Mouse (Mus musculus) gastrocnemius, postnatal 4 days (tissue): ENCODE results near the gene Nde1. TPM values are rescaled to one million over a fixed set of nuclear protein-coding genes. Genes with fewer than 3 reads are reported as not detected.
"Not testable (repeated sequence)": the region's sequence is repeated elsewhere in the genome, so short reads cannot be mapped to it uniquely, and the experiment has no call there.

Experiments
- DNase-seq, 2 experiments: peaks; one replicate each; pipeline ENCODE4 v3.0.0; 2021 to 2022; ENCODE audit warnings: low spot score in 2 of 2, mixed read lengths in 2 of 2
- long read RNA-seq, 2 experiments: library from polyadenylated mRNA; stranded (forward); transcript quantifications; one replicate each; pipeline ENCODE4 v2.0.0; 2021
- total RNA-seq, 2 experiments: library from RNA; stranded (reverse); gene quantifications; 2 replicates each; pipeline ENCODE4 v1.2.3; 2021

Gene Nde1
- 10 to 100 TPM; 39.2 to 40.0 TPM for total RNA-seq
- long read RNA-seq, experiment 1, transcript Nde1-201 (9 exons, 2,287 nt): major isoform, 30 of 45 reads
- long read RNA-seq, experiment 1, partial matches to known transcripts: 6 of 45 reads
- long read RNA-seq, experiment 1, other reads (novel, unspliced or antisense): 6 of 45 reads
- long read RNA-seq, experiment 2, transcript Nde1-201 (9 exons, 2,287 nt): major isoform, 43 of 62 reads
- long read RNA-seq, experiment 2, partial matches to known transcripts: 11 of 62 reads
- long read RNA-seq, experiment 2, other reads (novel, unspliced or antisense): 3 of 62 reads

GRCm38 (mm10) chr16:14162988-14163416 is at the start of gene Nde1, which contains the start of gene Marf1:
Nde1 (plus strand) TSS chr16:14163275.
Marf1 (minus strand) TSS chr16:14163351.
- peak; percentile 82 to 93 for DNase-seq

GRCm38 (mm10) chr16:14117299-14117698 is 45.8 kb upstream of the Nde1 start:
- DNase-seq: no peak

GRCm38 (mm10) chr16:14120941-14121340 is 42.1 kb upstream of the Nde1 start:
- DNase-seq: no peak

- no peak for DNase-seq
These were observed 41.5 kb upstream of the Nde1 start for GRCm38 (mm10) chr16:14121563-14121962.

GRCm38 (mm10) chr16:14122586-14122985 is 40.5 kb upstream of the Nde1 start:
- no peak for DNase-seq

- no peak for DNase-seq
These were observed 39.2 kb upstream of the Nde1 start for GRCm38 (mm10) chr16:14123901-14124300.

GRCm38 (mm10) chr16:14124709-14125108 is 38.4 kb upstream of the Nde1 start:
- no peak for DNase-seq

DNA sequence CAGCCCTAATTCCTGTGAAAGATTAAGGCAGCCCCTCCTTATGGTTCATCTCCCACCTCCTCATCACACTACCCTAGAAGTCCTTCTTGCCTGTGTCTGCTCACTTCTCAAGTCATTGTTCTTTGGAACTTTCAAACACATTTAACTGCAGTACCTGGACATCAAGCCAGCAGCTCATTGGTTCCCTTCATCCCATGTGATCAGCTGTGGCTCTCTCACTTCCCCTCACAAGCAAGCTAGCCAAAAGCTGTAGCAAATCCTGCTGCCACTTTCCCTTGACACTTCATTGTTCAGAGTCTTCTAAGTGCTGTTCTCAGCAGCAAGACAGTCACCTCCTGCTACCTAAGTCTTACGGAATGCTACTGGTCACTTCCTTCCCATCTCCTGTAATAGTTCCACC is 37.8 kb upstream of the Nde1 start:
- no peak for DNase-seq

- no peak for DNase-seq
These were observed 34.1 kb upstream of the Nde1 start for GRCm38 (mm10) chr16:14128977-14129376.

DNA sequence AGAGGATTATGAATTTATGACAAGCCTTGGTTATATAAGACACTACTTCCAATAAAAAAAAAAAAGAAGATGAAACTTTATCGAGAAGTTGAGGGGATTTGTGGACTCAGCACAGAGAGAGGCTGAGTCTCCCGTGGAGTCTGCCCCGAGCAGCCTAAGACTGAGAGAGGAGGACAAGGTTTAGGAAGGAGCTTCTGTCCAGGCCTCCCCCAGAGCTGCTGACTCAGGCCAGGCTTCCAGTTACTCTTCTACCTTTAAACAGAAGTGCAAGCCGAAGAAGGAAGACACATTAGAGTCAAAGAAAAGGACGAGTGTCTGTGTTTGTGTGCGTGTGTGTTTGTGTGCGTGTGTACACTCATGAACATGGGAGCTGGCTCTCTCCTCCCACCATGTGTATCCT is 32.3 kb upstream of the Nde1 start:
- DNase-seq: no peak

GRCm38 (mm10) chr16:14131376-14131775 is 31.7 kb upstream of the Nde1 start:
- DNase-seq: no peak

- no peak for DNase-seq
These were observed 31.2 kb upstream of the Nde1 start for GRCm38 (mm10) chr16:14131838-14132237.

GRCm38 (mm10) chr16:14135014-14135413 is 28.1 kb upstream of the Nde1 start:
- no peak for DNase-seq

- DNase-seq: no peak
These were observed 25.0 kb upstream of the Nde1 start for GRCm38 (mm10) chr16:14137976-14138561.

- DNase-seq: no peak
These were observed 24.0 kb upstream of the Nde1 start for GRCm38 (mm10) chr16:14139106-14139505.

DNA sequence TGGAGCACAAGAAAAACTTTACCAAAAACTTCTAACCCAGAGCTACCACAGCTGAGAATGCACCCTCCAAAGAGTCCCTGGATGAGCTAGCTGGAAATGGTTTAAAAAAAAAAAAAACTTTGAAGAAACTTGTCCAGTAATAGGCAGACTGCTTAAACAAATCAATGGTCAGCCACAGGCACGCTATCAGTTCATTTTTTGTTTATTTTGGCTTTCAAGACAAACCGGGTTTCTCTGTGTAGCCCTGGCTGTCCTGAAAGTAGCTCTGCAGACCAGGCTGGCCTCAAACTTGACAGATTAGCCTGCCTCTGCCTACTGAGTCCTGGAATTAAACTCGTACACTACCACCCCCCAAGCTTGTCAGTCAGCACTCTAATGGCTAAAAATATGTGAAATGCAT is 19.8 kb upstream of the Nde1 start:
- DNase-seq: no peak

DNA sequence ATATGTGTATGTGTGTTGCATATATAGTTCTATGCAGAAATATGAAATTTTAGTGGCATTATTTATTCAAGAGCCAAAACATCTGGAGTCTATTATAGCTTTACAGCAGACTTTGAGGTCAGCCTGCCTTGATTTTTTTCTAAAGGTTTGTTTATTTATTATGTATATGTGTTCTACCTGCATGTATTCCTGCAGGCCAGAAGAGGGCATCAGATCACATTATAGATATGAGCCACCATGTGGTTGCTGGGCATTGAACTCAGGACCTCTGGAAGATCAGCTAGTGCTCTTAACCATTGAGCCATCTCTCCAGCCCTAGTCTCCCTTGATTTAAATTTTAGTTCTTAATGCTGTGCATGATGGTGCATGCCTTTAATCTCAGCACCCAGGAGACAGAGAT is 15.4 kb upstream of the Nde1 start:
- no peak for DNase-seq

GRCm38 (mm10) chr16:14151718-14152117 is 11.4 kb upstream of the Nde1 start:
- DNase-seq: no peak

DNA sequence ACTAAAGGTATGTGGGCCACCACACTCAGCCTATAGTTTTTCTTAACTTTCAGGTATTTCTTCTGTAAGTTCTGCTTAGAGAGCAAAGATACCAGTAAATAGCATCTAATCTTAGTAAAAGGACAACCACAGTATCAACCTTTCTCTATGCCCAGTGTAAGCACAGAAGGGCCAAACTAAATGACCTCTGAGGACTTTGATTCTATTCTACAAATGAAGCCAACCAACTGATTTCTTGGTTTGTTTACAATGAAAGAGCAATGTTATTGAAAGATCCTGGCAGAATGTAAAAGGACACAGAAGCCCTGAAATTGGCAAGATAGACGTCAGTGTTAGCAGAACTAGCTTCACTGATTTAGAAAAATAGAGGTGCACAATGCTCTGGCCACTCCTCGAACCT is 7.4 kb upstream of the Nde1 start:
- not testable (repeated sequence) for DNase-seq

- no peak for DNase-seq
These were observed 6.8 kb upstream of the Nde1 start for GRCm38 (mm10) chr16:14156312-14156711.

- DNase-seq: no peak
These were observed 4.5 kb upstream of the Nde1 start for GRCm38 (mm10) chr16:14158536-14158935.

GRCm38 (mm10) chr16:14158936-14159745 is 3.9 kb upstream of the Nde1 start:
- peak; percentile 98 to 99 for DNase-seq
